Mouse (Mus musculus): ENCODE measurements around the gene Tekt3.

DNA sequence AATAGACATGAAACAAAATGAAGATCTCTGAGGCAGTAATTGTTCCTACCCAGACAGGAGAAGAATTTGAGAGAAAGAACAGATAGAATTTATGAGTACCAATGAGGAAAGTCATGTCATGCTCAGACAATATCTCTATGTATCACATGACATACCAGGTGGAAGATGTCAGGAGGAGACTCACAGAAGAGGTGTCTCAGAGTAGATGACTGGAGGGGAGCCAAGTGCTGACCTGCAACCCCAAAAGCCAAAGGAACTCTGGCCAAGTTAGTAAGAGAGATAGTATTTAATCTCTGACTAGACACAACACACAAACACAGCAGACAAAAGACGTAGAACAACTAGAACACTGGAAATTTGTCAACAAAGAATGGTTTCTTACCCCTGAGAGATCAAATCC, 55.8 kb downstream of the Tekt3 start:
- TF ChIP-seq POLR2A (IDR thresholded peaks at IDR 0.05; ENCODE audit: insufficient read length, low read depth) (no peak), TCF12 (IDR thresholded peaks at IDR 0.05; ENCODE audit: insufficient read depth, poor library complexity, severe bottlenecking) (no peak), SRF (IDR thresholded peaks at IDR 0.05; ENCODE audit: control insufficient read depth, insufficient read length, low read depth) (no peak), POLR2AphosphoS2 (IDR thresholded peaks at IDR 0.05; ENCODE audit: insufficient read length, low read depth) (no peak), MYOD1 (IDR thresholded peaks at IDR 0.05; ENCODE audit: control insufficient read depth in 1 of 3, insufficient read length in 2 of 3, low read depth in 2 of 3) (no peak)
